Mouse (Mus musculus) kidney, adult 2 months (tissue): ENCODE results near the gene Mcidas. TPM values are rescaled to one million over a fixed set of nuclear protein-coding genes. Genes with fewer than 3 reads are reported as not detected.

Experiments
- DNase-seq: peaks from one replicate; pipeline ENCODE4 v3.0.0; 2021
- H3K27ac ChIP-seq: fragments of 200-500 bp; 2 replicates; pipeline ENCODE4 v1.5.1; 2012; ENCODE audit warnings: low read depth, low read length, control low read depth, inconsistent platforms; ENCODE audit not compliant: insufficient read depth
- H3K27me3 ChIP-seq: fragments of 200-500 bp; replicated peaks from 2 replicates; pipeline ENCODE4 v1.6.1; 2012; ENCODE audit warnings: mild to moderate bottlenecking, moderate library complexity, low read length, inconsistent platforms; ENCODE audit not compliant: control insufficient read depth, insufficient read depth
- H3K36me3 ChIP-seq: fragments of 200-500 bp; 2 replicates; pipeline ENCODE4 v1.6.1; 2012; ENCODE audit warnings: mild to moderate bottlenecking, moderate library complexity, low read length, inconsistent platforms; ENCODE audit not compliant: control insufficient read depth, insufficient read depth
- H3K4me1 ChIP-seq: fragments of 200-500 bp; 2 replicates; pipeline ENCODE4 v1.6.1; 2011; ENCODE audit warnings: low read length; ENCODE audit not compliant: control insufficient read depth, insufficient read depth
- H3K4me3 ChIP-seq: fragments of 200-500 bp; 2 replicates; pipeline ENCODE4 v1.5.1; 2011; ENCODE audit warnings: mild to moderate bottlenecking, low read depth, low read length, control low read depth; ENCODE audit not compliant: insufficient read depth
- CTCF ChIP-seq: fragments of 200-500 bp; conservative IDR thresholded peaks from 2 replicates; pipeline ENCODE4 v1.5.1; 2011; ENCODE audit warnings: low read depth, mild to moderate bottlenecking, control low read depth, low read length, moderate library complexity, mixed read lengths; ENCODE audit not compliant: insufficient read depth, insufficient read length
- POLR2A ChIP-seq: fragments of 200-500 bp; IDR thresholded peaks from one replicate; pipeline ENCODE4 v1.6.1; 2011; ENCODE audit warnings: low read depth, low read length, control low read depth
- WGBS: fragments of 180-500 bp; shearing (Covaris S2); methylation state at CpG from one replicate; pipeline ENCODE4 v1.1.7; 2018; 5-methylcytosine and 5-hydroxymethylcytosine counted together
- polyA plus RNA-seq: library from polyadenylated mRNA; depleted of rRNA; stranded (reverse); fragments of >200 nt; gene quantifications from 2 replicates; pipeline ENCODE4 v1.2.3, GENCODE M21; 2012; rRNA removed

Mcidas gene
- polyA plus RNA-seq, 1 experiment = not detected

DNA sequence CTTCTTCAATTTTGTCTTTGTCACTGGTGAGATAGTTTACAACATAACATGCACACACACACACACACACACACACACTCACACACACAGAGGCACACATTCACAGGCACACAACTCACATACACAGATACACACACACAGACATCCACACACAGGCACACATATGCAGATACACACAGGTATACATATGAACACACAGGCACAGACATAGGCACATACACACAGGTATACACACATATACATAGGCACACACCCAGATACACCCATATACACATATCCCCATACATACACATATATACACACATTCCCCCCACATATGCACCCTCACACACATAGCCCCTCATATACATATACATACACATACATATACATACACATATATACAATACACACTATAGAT lies 53.4 kb downstream of the Mcidas start:
- no peaks in the 10 kb centered on the region for H3K27me3 ChIP-seq
- TF ChIP-seq POLR2A (no peak), CTCF (no peak)
- no peak overlapping the region for H3K27ac ChIP-seq
- no peaks in the 10 kb centered on the region for H3K36me3 ChIP-seq
- no peaks in the 10 kb centered on the region for H3K4me1 ChIP-seq
- no peak for DNase-seq
- no peak overlapping the region for H3K4me3 ChIP-seq

DNA sequence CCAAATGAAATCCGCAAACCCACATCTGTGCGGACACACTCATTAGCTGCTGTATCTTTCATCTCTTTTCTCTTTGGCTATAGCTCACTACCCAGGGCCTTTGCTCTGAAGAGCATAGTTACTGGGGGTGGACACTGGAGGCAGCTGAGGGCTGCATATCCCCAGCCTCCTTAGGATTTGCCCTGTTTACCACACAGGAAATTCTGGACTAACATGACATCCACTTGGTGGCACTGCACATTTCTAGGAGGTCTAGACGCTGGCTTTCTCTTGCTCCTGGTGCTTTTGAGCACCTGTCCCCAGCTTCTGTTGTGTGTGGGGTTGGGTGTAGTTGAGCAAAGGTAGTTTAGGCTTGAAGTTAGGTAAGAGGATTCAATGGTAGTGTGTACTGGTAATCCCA lies 54.0 kb downstream of the Mcidas start:
- 74% methylated on average over 3 of the region's 3 CpGs for WGBS
- H3K36me3 ChIP-seq = no peaks in the 10 kb centered on the region
- H3K27me3 ChIP-seq = no peaks in the 10 kb centered on the region
- H3K27ac ChIP-seq = no peak overlapping the region
- no peak overlapping the region for H3K4me3 ChIP-seq
- DNase-seq = no peak
- no peak for TF ChIP-seq POLR2A
- no peak for TF ChIP-seq CTCF
- no peaks in the 10 kb centered on the region for H3K4me1 ChIP-seq

Other genes starting within 250 kb of the Mcidas start
- 98.1 and 123 TPM in 2 replicates for gene Plpp1, start 193.1 kb upstream of the Mcidas start, polyA plus RNA-seq
- 7.9 and 10.6 TPM in 2 replicates for gene Mtrex, start 66.4 kb upstream of the Mcidas start, polyA plus RNA-seq
- gene Dhx29, start 66.4 kb upstream of the Mcidas start, polyA plus RNA-seq = 3.9 and 4.0 TPM in 2 replicates
- gene Ccno, start 6.0 kb upstream of the Mcidas start, polyA plus RNA-seq = 0.47 and 1.1 TPM in 2 replicates
- gene Cdc20b, start 41.3 kb downstream of the Mcidas start, polyA plus RNA-seq = 0.05 TPM in 1 of 2 replicates, not detected in the other
- 6.5 and 9.2 TPM in 2 replicates for gene Gpx8, start 52.6 kb downstream of the Mcidas start, polyA plus RNA-seq
- 0.35 and 1.1 TPM in 2 replicates for gene Gzma, start 107.1 kb downstream of the Mcidas start, polyA plus RNA-seq
- gene Esm1, start 215.8 kb downstream of the Mcidas start, polyA plus RNA-seq = 16.4 and 16.6 TPM in 2 replicates
- gene Gzmk, start 232.1 kb downstream of the Mcidas start, polyA plus RNA-seq = not detected in 2 replicates